Mouse (Mus musculus): ENCODE measurements around the gene Btf3l4. TPM values are rescaled to one million over a fixed set of nuclear protein-coding genes. Genes with fewer than 3 reads are reported as not detected.

Btf3l4 gene
- total RNA-seq, 2 experiments from 2014 or later: 97.7 to 111 TPM

Other genes with a start within 250 kb of the Btf3l4 start
- 10 to 100 TPM; 33.6 to 38.5 TPM for gene Cc2d1b, start 213.7 kb downstream of the Btf3l4 start, total RNA-seq (2021)
- under 1 TPM; 0.69 to 0.94 TPM for gene 3110021N24Rik, start 114.0 kb downstream of the Btf3l4 start, total RNA-seq (2021)
- 10 to 100 TPM; 46.1 to 48.8 TPM for gene Zfyve9, start 52.8 kb downstream of the Btf3l4 start, total RNA-seq (2021)
- gene Txndc12, start 987 bp upstream of the Btf3l4 start, total RNA-seq (2021): 10 to 100 TPM; 38.8 to 38.9 TPM
- gene Kti12, start 14.2 kb upstream of the Btf3l4 start, total RNA-seq (2021): 10 to 100 TPM; 16.1 to 18.5 TPM
- gene A730015C16Rik, start 15.0 kb upstream of the Btf3l4 start, total RNA-seq (2021): under 1 TPM in 1 of 2 experiments, not detected in 1; 0.53 TPM
- 10 to 100 TPM; 45.9 to 54.2 TPM for gene Rab3b, start 45.4 kb upstream of the Btf3l4 start, total RNA-seq (2021)
- 100 to 1,000 TPM; 132 to 135 TPM for gene Nrd1, start 167.0 kb upstream of the Btf3l4 start, total RNA-seq (2021)

All from layer of hippocampus, postnatal 14 days (tissue).